20 mouse cellular contexts compared by ENCODE assay signal in the genomic region with DNA sequence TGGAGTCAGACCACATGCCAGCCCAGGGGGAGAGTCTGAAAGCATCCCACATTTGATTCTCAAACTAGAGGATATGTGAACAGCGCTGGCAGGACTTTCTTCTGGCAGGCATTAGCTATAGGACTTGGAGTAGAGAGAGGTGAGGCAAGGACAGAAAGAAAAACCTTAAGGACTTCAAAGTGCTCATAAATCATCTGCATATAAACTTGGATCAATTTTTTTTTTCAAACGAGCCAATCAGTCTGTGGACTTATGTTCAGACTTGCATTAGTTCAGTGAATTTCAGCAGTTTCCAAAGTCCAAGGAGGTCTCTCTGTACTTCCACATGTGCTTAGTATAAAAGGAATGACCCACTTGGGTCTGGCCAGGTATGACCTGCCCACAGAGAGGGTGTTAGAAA.
"Had no signal": no experiment of that assay in that cellular context is flagged by ENCODE, and none has a peak within 500 bp of the region (broad histone marks: within the 10 kb centered on the region; RNA-seq: fewer than 3 reads in every experiment).

No protein-coding gene starts in this region.

- H3K36me3 ChIP-seq: heart, embryonic 10.5 days; heart, embryonic 12.5 days; hindbrain, embryonic 10.5 days; hindbrain, embryonic 12.5 days; hindbrain, embryonic 15.5 days; limb, embryonic 13.5 days; limb, embryonic 15.5 days; liver, embryonic 15.5 days had no signal

- ATAC-seq: hindbrain, postnatal 0 days; intestine, embryonic 16.5 days had no signal

- H3K4me3 ChIP-seq: gastrocnemius, adult 2 months; heart, embryonic 10.5 days; heart, embryonic 12.5 days; hindbrain, embryonic 10.5 days; hindbrain, embryonic 12.5 days; hindbrain, embryonic 15.5 days; limb, embryonic 13.5 days; limb, embryonic 15.5 days; liver, embryonic 15.5 days had no signal

- H3K27me3 ChIP-seq: heart, embryonic 12.5 days; hindbrain, embryonic 12.5 days; hindbrain, embryonic 15.5 days; limb, embryonic 13.5 days; limb, embryonic 15.5 days; liver, embryonic 15.5 days had no signal

- H3K9ac ChIP-seq: heart, embryonic 12.5 days; hindbrain, embryonic 12.5 days; hindbrain, embryonic 15.5 days; limb, embryonic 13.5 days; limb, embryonic 15.5 days; liver, embryonic 15.5 days had no signal

- H3K27ac ChIP-seq: gastrocnemius, adult 2 months; hindbrain, embryonic 10.5 days; hindbrain, embryonic 12.5 days; hindbrain, embryonic 15.5 days; hindbrain, postnatal 0 days; limb, embryonic 13.5 days; limb, embryonic 15.5 days; liver, embryonic 15.5 days had no signal

- H3K4me2 ChIP-seq: heart, embryonic 12.5 days; hindbrain, embryonic 12.5 days; hindbrain, embryonic 15.5 days; limb, embryonic 13.5 days; limb, embryonic 15.5 days; liver, embryonic 15.5 days had no signal

- H3K4me1 ChIP-seq: hindbrain, embryonic 12.5 days had no signal

- H3K9me3 ChIP-seq: heart, embryonic 10.5 days; heart, embryonic 12.5 days; hindbrain, embryonic 10.5 days; hindbrain, embryonic 12.5 days; hindbrain, embryonic 15.5 days; limb, embryonic 13.5 days; limb, embryonic 15.5 days; liver, embryonic 15.5 days had no signal

- DNase-seq: gastrocnemius, adult 2 months; gastrocnemius, postnatal 10 days; gastrocnemius, postnatal 25 days; heart, adult 18-20 months; heart, postnatal 10 days; heart, postnatal 4 days; kidney, postnatal 10 days; layer of hippocampus, adult 9-11 months; layer of hippocampus, postnatal 36 days; left cerebral cortex, postnatal 4 days had no signal
